Mouse (Mus musculus) CH12.LX (cell line): Measurements from ENCODE around the gene Plcl2. TPM values are rescaled to one million over a fixed set of nuclear protein-coding genes. Genes with fewer than 3 reads are reported as not detected.
"Not testable (repeated sequence)": the region's sequence is repeated elsewhere in the genome, so short reads cannot be mapped to it uniquely, and the experiment has no call there.

ENCODE experiments used
- DNase-seq: peaks from one replicate; pipeline ENCODE4 v3.0.0-alpha.2; 2013; ENCODE audit errors: extremely low read depth
- H3K27ac ChIP-seq: 2 replicates; pipeline ENCODE4 v1.5.1; 2012; ENCODE audit warnings: low read depth, mild to moderate bottlenecking, control low read depth, moderate library complexity; ENCODE audit not compliant: insufficient read depth
- H3K27me3 ChIP-seq: replicated peaks from 2 replicates; pipeline ENCODE3; 2012; ENCODE audit warnings: inconsistent platforms
- H3K36me3 ChIP-seq, 2 experiments: replicated peaks in 1 of 2; 2 replicates each; pipeline versions ENCODE3 to v1.6.1; 2012; ENCODE audit warnings: inconsistent platforms in 1 of 2, low read length in 1 of 2, mild to moderate bottlenecking in 1 of 2, mixed read lengths in 1 of 2, moderate library complexity in 1 of 2; ENCODE audit not compliant: control insufficient read depth in 1 of 2, insufficient read depth in 1 of 2
- H3K4me1 ChIP-seq, 2 experiments: 2 replicates each; pipeline ENCODE4 v1.6.1; 2012; ENCODE audit warnings: inconsistent platforms in 1 of 2, moderate library complexity in 1 of 2; ENCODE audit not compliant: insufficient read depth in 2 of 2, control insufficient read depth in 1 of 2
- H3K4me2 ChIP-seq: 2 replicates; pipeline ENCODE4 v1.6.1; 2012; ENCODE audit warnings: low read depth, mild to moderate bottlenecking, control low read depth; ENCODE audit not compliant: poor library complexity, insufficient read depth, severe bottlenecking
- H3K4me3 ChIP-seq, 3 experiments: fragments of 150-350 bp in 1 of 3; sonication (generic) in 1 of 3; replicated peaks in 1 of 3; 2 replicates each; pipeline versions ENCODE3 to v1.5.1; 2011 to 2012; ENCODE audit warnings: low read depth in 2 of 3, low read length in 2 of 3, mild to moderate bottlenecking in 2 of 3, moderate library complexity in 2 of 3, control low read depth in 1 of 3, improper control_type of control experiment in 1 of 3, inconsistent platforms in 1 of 3, mixed read lengths in 1 of 3; ENCODE audit not compliant: poor library complexity in 1 of 3
- H3K79me2 ChIP-seq: replicated peaks from 2 replicates; pipeline ENCODE4 v1.6.1; 2012; ENCODE audit warnings: mild to moderate bottlenecking, moderate library complexity; ENCODE audit not compliant: control insufficient read depth, poor library complexity, insufficient read depth, severe bottlenecking; ENCODE audit errors: extremely low read depth
- H3K9ac ChIP-seq: 2 replicates; pipeline ENCODE4 v1.6.1; 2012; ENCODE audit warnings: low read depth, mild to moderate bottlenecking, control low read depth, moderate library complexity; ENCODE audit not compliant: insufficient read depth
- H3K9me3 ChIP-seq: replicated peaks from 2 replicates; pipeline ENCODE3; 2012; ENCODE audit warnings: low read length, inconsistent platforms, mixed read lengths
- CHD1 ChIP-seq: IDR thresholded peaks from 2 replicates; pipeline ENCODE4 v1.6.1; 2012; ENCODE audit warnings: low read depth, low read length, improper control_type of control experiment, inconsistent platforms
- CHD2 ChIP-seq: IDR thresholded peaks from 2 replicates; pipeline ENCODE4 v1.6.1; 2011; ENCODE audit warnings: low read length, improper control_type of control experiment
- CTCF ChIP-seq, 2 experiments: IDR thresholded peaks in 1 of 2; conservative IDR thresholded peaks in 1 of 2; 2 replicates each; pipeline ENCODE4 v1.5.1; 2011 to 2012; ENCODE audit warnings: low read depth in 2 of 2, low read length in 2 of 2, improper control_type of control experiment in 1 of 2, inconsistent platforms in 1 of 2, mild to moderate bottlenecking in 1 of 2, moderate library complexity in 1 of 2
- E2F4 ChIP-seq: IDR thresholded peaks from 2 replicates; pipeline ENCODE4 v1.6.1; 2011; ENCODE audit warnings: low read depth, low read length, improper control_type of control experiment; ENCODE audit not compliant: insufficient replicate concordance
- EP300 ChIP-seq: IDR thresholded peaks from 2 replicates; pipeline ENCODE4 v1.6.1; 2011; ENCODE audit warnings: low read length, improper control_type of control experiment
- GABPA ChIP-seq: IDR thresholded peaks from 2 replicates; pipeline ENCODE4 v1.6.1; 2012; ENCODE audit warnings: low read depth, low read length, improper control_type of control experiment, inconsistent platforms; ENCODE audit not compliant: insufficient replicate concordance
- IRF4 ChIP-seq: IDR thresholded peaks from 2 replicates; pipeline ENCODE4 v1.6.1; 2014; ENCODE audit warnings: low read depth, mild to moderate bottlenecking, inconsistent platforms, low read length, improper control_type of control experiment
- JUND ChIP-seq: conservative IDR thresholded peaks from 2 replicates; pipeline ENCODE4 v1.6.1; 2011; ENCODE audit warnings: low read depth, low read length, improper control_type of control experiment
- MAFK ChIP-seq: IDR thresholded peaks from 2 replicates; pipeline ENCODE4 v1.6.1; 2011; ENCODE audit warnings: low read length, improper control_type of control experiment; ENCODE audit not compliant: insufficient replicate concordance
- MAX ChIP-seq: IDR thresholded peaks from 2 replicates; pipeline ENCODE4 v1.6.1; 2011; ENCODE audit warnings: low read length, improper control_type of control experiment
- MAZ ChIP-seq: IDR thresholded peaks from 2 replicates; pipeline ENCODE4 v1.6.1; 2012; ENCODE audit warnings: low read depth, mild to moderate bottlenecking, inconsistent platforms, low read length, improper control_type of control experiment, moderate library complexity
- MXI1 ChIP-seq: IDR thresholded peaks from 2 replicates; pipeline ENCODE4 v1.6.1; 2011; ENCODE audit warnings: mild to moderate bottlenecking, low read depth, low read length, improper control_type of control experiment
- MYC ChIP-seq: IDR thresholded peaks from 2 replicates; pipeline ENCODE4 v1.6.1; 2011; ENCODE audit warnings: low read depth, mild to moderate bottlenecking, improper control_type of control experiment, low read length
- NELFE ChIP-seq: IDR thresholded peaks from 2 replicates; pipeline ENCODE4 v1.6.1; 2011; ENCODE audit warnings: low read depth, low read length, improper control_type of control experiment
- PAX5 ChIP-seq: IDR thresholded peaks from 2 replicates; pipeline ENCODE4 v1.6.1; 2012; ENCODE audit warnings: low read length, inconsistent platforms, mixed read lengths
- RAD21 ChIP-seq: IDR thresholded peaks from 2 replicates; pipeline ENCODE4 v1.6.1; 2011; ENCODE audit warnings: low read depth, mild to moderate bottlenecking, low read length, improper control_type of control experiment, moderate library complexity
- SMC3 ChIP-seq: IDR thresholded peaks from 2 replicates; pipeline ENCODE4 v1.6.1; 2011; ENCODE audit warnings: low read depth, low read length, improper control_type of control experiment
- TBP ChIP-seq: conservative IDR thresholded peaks from 2 replicates; pipeline ENCODE4 v1.6.1; 2011; ENCODE audit warnings: low read depth, low read length, improper control_type of control experiment
- TCF12 ChIP-seq: IDR thresholded peaks from 2 replicates; pipeline ENCODE4 v1.6.1; 2014; ENCODE audit warnings: low read depth, mild to moderate bottlenecking, inconsistent platforms, low read length, improper control_type of control experiment
- USF1 ChIP-seq: IDR thresholded peaks from 2 replicates; pipeline ENCODE4 v1.6.1; 2014; ENCODE audit warnings: low read depth, mild to moderate bottlenecking, inconsistent platforms, low read length, improper control_type of control experiment
- USF2 ChIP-seq: conservative IDR thresholded peaks from 2 replicates; pipeline ENCODE4 v1.6.1; 2011; ENCODE audit warnings: low read depth, low read length, improper control_type of control experiment
- ZC3H11A ChIP-seq: IDR thresholded peaks from 2 replicates; pipeline ENCODE4 v1.6.1; 2012; ENCODE audit warnings: low read depth, mild to moderate bottlenecking, inconsistent platforms, low read length, improper control_type of control experiment
- ZNF384 ChIP-seq: IDR thresholded peaks from 2 replicates; pipeline ENCODE4 v1.6.1; 2012; ENCODE audit warnings: low read depth, low read length, improper control_type of control experiment, inconsistent platforms
- dilution Hi-C: fragments of 300-500 bp; cut with MboI; formaldehyde crosslinking; loops from 2 replicates; pipeline ENCODE4 v1.14.3; 2020; ENCODE audit warnings: low sequenced_read_pairs; ENCODE audit not compliant: extremely low pct_unique_long_range_greater_than_20kb, extremely low pct_ligation_motif_present
- in situ Hi-C: fragments of 300-500 bp; cut with MboI; formaldehyde crosslinking; loops from 3 replicates; pipeline ENCODE4 v1.14.3; 2019; ENCODE audit warnings: low sequenced_read_pairs, low pct_ligation_motif_present, low pct_unique_long_range_greater_than_20kb, mixed read lengths
- polyA plus RNA-seq: library from polyadenylated mRNA; unstranded; fragments of >175 nt; gene quantifications from 2 replicates; pipeline ENCODE4 v1.2.1, GENCODE M21; 2012; ENCODE audit warnings: low read depth; ENCODE audit not compliant: insufficient read length
- total RNA-seq, 2 experiments: library from RNA; depleted of rRNA; stranded (reverse); fragments of 300-350 nt in 1 of 2; fragments of >200 nt in 1 of 2; gene quantifications; 2 replicates each; pipeline ENCODE4 v1.2.3; 2012 to 2014

Gene Plcl2
- total and polyA plus RNA-seq, 3 experiments, result 9.0 to 16.6 (median 12.7) TPM

DNA sequence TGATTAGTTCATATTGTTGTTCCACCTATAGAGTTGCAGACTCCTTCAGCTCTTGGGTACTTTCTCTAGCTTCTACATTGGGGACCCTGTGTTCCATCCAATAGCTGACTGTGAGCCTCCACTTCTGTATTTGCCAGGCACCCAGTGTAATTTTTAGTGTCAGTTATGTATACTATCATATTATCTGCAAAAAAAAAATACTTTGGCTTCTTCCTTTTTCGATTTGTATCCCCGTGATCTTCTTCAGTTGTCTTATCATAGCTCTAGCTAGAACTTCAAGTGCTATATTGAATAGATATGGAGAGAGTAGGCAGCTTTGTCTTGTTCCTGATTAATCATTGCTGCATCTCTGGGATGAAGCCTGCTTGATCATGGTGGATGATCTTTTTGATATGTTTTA, 25.7 kb downstream of the Plcl2 start:
- H3K4me2 ChIP-seq, H3K9me3 ChIP-seq, H3K4me3 ChIP-seq, dilution Hi-C loops, H3K27ac ChIP-seq, H3K36me3 ChIP-seq, DNase-seq, in situ Hi-C loops, H3K27me3 ChIP-seq, H3K9ac ChIP-seq: not testable (repeated sequence)
- Histone ChIP-seq H3K4me1 (peaks cover 3 to 14% of the 10 kb centered on the region in 2 experiments; a peak in 2 of 4 replicates), H3K79me2 (peaks cover 11% of the 10 kb centered on the region; the same call in 1 of the 2 replicates)

DNA sequence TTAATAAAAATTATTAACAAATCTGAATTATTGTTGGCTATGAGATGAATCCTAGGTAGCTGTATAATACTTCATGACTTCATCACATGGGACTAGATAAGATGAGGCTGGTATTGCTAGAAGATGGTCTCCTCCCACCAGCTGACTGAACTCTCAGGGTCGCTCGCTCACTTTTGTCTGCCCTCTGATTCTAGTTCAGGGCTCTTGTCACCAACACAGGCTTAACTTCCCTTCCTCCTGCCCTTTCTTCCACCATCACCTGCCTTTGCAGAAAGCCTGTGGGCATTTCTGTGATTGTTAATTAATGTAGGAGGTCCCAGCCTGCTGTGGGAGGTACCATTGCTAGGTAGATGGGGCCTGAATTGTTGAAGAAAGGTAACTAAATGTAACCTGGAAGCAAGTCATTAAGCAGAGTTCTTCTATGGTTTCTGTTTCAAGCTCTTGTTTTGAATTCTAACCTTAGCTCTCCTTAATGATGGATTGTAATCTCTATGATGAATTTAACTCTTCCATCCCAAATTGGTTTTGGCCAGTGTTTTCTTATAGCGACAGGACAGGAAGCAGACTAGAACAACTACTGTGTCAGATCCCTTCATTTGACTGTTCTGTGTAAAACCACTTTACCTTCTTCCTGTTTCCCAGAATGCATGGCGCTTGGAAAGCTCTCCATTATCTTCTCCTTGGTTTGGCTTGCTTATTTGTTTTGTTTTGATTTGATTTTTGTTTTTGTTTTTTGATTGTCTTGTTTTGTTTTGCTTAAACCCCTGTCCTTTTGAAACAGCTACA, 27.4 kb downstream of the Plcl2 start:
- no peak overlapping the region for H3K27ac ChIP-seq
- in situ Hi-C loops (no loop called here), dilution Hi-C loops (no loop called here)
- no peak overlapping the region for H3K4me3 ChIP-seq
- peaks cover 0 to 12% of the 10 kb centered on the region in 2 experiments; a peak in 2 of 4 replicates for H3K4me1 ChIP-seq
- H3K9ac ChIP-seq, result no peak overlapping the region
- H3K79me2 ChIP-seq, result peaks cover 11% of the 10 kb centered on the region; the same call in 1 of the 2 replicates
- no peaks in the 10 kb centered on the region for H3K9me3 ChIP-seq
- no peaks in the 10 kb centered on the region for H3K27me3 ChIP-seq
- TF ChIP-seq USF1 (no peak), IRF4 (no peak), USF2 (no peak), MAZ (no peak), CHD1 (no peak), CTCF (conservative IDR thresholded peaks at IDR 0.05 in 1 of 2, IDR thresholded peaks at IDR 0.05 in 1 of 2; ENCODE audit: low read depth in 2 of 2, low read length in 2 of 2) (no peak), GABPA (no peak), NELFE (no peak), RAD21 (no peak), PAX5 (no peak), CHD2 (no peak), EP300 (no peak), TBP (no peak)
- H3K36me3 ChIP-seq, result peaks cover 0 to 2% of the 10 kb centered on the region in 2 experiments
- H3K4me2 ChIP-seq, result no peak overlapping the region
- DNase-seq, result no peak

GRCm38 (mm10) chr17:50537786-50538185, 28.6 kb downstream of the Plcl2 start:
- dilution Hi-C loops, result no loop called here
- no peak for TF ChIP-seq SMC3
- no peak for TF ChIP-seq USF2
- no peak for TF ChIP-seq EP300
- no peak for TF ChIP-seq E2F4
- no peak for TF ChIP-seq USF1
- TF ChIP-seq MAFK, result no peak
- TF ChIP-seq IRF4, result no peak
- no peak for TF ChIP-seq MAX
- TF ChIP-seq ZNF384, result no peak
- no peak for TF ChIP-seq TBP
- no peak for TF ChIP-seq ZC3H11A
- no peak for TF ChIP-seq MXI1
- TF ChIP-seq CTCF (conservative IDR thresholded peaks at IDR 0.05 in 1 of 2, IDR thresholded peaks at IDR 0.05 in 1 of 2; ENCODE audit: low read depth in 2 of 2, low read length in 2 of 2), result no peak
- TF ChIP-seq MYC, result no peak
- no peak for TF ChIP-seq JUND
- no peak for TF ChIP-seq TCF12

More at GRCm38 (mm10) chr17:50537786-50538185, 28.6 kb downstream of the Plcl2 start:
- peaks cover 9% of the 10 kb centered on the region for H3K9me3 ChIP-seq
- no peak overlapping the region for H3K27ac ChIP-seq
- no peak overlapping the region for H3K4me2 ChIP-seq
- H3K4me3 ChIP-seq, result no peak overlapping the region
- no peak for DNase-seq
- H3K4me1 ChIP-seq, result peaks cover 0 to 12% of the 10 kb centered on the region in 2 experiments; a peak in 2 of 4 replicates
- in situ Hi-C loops, result no loop called here
- H3K27me3 ChIP-seq, result no peaks in the 10 kb centered on the region
- H3K79me2 ChIP-seq, result peaks cover 6% of the 10 kb centered on the region; the same call in 1 of the 2 replicates
- no peak overlapping the region for H3K9ac ChIP-seq
- H3K36me3 ChIP-seq, result peaks cover 0 to 6% of the 10 kb centered on the region in 2 experiments
